Mouse (Mus musculus) MEL-GATA-1-ER (cell line): ENCODE results near the gene Frem1.

Experiments used
- DNase-seq: peaks from one replicate; pipeline ENCODE4 v3.0.0-alpha.2; 2012; ENCODE audit warnings: low read depth; ENCODE audit errors: extremely low read depth

Gene Frem1

DNA sequence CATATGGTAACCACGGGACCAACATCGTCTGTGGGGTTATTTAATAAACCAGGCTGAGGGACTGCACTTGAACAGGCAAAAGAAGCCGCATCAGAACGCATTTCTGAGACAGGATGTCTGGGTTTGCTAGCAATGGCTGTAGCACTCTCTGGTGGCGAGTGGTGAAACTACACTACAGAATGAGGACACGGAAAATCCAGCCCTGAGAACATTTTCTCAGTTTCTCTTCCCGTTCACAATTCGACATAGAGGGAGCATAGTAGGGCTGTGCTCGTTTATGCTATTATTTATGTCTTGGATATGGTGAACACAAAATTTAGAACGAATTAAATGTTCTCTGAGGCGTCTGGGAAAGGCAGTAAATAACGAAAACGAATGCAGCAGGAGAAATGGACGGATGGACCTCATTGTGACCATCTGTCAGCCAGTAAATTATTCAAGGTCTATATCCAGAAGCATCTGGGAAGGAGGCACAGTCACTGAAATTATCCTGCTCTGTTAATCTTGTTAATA lies 118.4 kb downstream of the Frem1 start:
- DNase-seq, result peak; percentile 22

- DNase-seq, result no peak
Observed at GRCm38 (mm10) chr4:82930079-82930478, 122.1 kb downstream of the Frem1 start.

- DNase-seq, result no peak
Observed at GRCm38 (mm10) chr4:82921962-82922361, 130.2 kb downstream of the Frem1 start.

DNA sequence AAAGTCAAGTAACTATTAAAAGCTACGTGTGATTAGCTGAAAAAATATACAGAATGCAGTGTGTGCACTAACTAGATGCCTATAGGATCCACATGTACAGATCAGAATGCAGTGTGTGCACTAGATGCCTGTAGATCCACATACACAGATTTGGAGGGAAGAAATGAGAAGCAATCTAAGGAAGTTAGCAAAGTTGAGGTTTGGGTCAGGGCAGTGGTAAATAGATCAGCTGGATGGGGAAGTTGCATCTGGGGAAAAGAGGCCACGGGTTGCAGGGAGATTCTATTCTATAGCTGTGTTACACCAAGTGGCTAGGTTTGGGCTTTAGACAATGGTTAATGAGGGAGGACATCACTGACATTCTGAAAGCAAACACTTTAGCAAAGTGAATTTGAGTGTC lies 133.5 kb downstream of the Frem1 start:
- no peak for DNase-seq

GRCm38 (mm10) chr4:82916678-82917050 lies 135.5 kb downstream of the Frem1 start:
- DNase-seq, result no peak

- DNase-seq, result no peak
Observed at GRCm38 (mm10) chr4:82916003-82916677, 136.0 kb downstream of the Frem1 start.

- no peak for DNase-seq
Observed at GRCm38 (mm10) chr4:82915576-82915975, 136.6 kb downstream of the Frem1 start.

DNA sequence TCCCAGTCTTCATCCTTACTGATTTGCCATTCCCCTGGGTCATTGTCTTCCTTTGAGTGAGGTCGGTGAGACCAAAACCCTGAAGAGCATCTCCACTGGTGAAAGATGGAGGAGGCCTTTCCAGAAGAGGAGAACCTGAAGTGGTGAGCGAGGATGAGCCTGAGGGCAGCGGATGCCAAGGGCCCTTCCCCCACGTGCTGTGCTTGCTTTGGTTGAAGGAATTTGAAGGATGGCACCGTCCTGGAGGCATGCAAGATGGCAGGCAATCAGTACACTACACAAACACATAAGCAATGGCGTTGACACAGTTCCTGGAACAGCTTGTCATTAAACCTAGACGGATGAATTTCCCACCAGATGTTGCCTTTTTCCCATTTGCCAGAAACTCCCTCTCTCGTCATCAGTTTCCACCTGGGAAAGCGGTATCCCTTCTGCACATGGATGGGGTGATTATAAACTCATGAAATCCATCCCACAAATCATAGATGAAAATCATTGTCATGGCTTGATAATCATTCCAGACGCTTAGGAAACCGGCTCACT lies 137.5 kb downstream of the Frem1 start:
- DNase-seq, result no peak

DNA sequence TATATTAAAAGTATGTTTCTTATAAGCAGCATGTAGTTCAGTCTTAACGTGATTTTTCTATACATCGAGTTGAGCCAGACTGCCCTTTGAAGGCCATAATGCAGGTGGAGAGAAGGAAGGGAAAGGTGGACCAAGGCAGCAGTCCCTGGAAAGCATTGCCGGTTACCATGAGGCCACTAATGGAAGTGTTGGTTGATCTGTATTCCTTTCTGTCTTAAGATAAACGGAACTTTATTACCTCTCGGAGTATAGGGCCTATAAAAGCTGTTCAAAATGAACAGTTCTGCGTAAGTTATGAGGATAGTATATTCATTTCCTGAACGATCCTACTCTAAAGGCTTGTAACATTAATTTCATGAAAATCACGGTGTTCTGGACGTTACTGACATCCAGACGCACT lies 156.9 kb downstream of the Frem1 start:
- no peak for DNase-seq

DNA sequence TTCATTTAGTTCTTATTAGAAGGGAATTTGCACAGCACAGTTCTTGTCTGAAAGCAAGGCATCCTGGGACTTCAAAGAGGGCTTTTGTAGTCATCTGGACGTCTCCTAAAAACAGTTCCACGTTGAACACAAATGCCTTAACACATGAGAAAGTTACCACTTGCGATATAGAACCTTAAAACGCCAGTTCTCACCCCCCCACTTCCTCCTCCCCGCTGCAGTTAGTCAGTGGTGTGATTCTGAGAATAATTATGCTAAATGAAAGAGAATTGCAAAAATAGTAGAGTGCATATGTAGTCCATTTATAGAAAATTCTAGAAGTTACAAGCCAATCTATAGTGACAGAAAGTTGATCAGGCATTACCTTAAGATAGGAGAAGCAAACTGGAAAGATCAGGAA lies 159.9 kb downstream of the Frem1 start:
- no peak for DNase-seq

- DNase-seq, result no peak
Observed at GRCm38 (mm10) chr4:82891566-82891965, 160.6 kb downstream of the Frem1 start.

DNA sequence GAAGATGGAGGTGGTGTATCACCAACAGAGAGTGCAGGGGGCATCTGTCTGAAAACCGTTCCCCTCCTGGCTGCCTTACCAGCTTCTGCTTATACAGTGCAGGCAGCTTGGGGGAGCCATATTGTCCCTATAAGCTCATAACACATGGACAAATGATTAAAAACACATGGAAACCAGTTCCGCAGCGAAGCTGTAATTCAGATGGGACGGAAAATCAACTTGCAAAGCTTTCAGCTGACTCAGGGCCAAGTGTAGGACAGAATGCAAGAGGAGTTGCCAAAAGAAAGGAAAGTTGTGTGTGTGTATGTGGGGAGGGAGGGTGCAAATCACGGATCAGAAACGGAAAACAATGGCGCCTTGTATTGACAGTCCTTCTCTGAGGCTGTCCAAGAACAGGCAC lies 161.1 kb downstream of the Frem1 start:
- DNase-seq, result no peak

- no peak for DNase-seq
Observed at GRCm38 (mm10) chr4:82890585-82890984, 161.6 kb downstream of the Frem1 start.

DNA sequence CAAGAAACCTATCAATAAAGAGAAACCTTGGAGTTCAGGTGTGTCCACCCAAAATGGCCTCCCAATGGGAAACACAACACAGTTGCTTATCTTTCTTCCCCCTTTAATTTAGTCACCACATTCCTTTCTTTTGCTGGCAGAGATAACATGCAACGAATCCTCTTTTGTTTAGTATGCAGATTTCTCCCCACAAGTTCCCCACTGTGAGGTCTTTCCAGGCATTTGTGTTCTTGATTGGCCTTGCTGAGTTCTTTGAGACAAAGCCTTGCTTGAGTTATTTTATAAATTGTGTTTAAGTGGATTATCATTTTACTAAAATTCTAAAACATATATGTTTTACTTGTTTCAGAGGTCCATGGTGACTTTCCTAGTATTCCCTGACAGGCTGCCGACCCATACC lies 166.0 kb downstream of the Frem1 start:
- DNase-seq, result no peak

GRCm38 (mm10) chr4:82885535-82885913 lies 166.6 kb downstream of the Frem1 start:
- DNase-seq, result no peak

DNA sequence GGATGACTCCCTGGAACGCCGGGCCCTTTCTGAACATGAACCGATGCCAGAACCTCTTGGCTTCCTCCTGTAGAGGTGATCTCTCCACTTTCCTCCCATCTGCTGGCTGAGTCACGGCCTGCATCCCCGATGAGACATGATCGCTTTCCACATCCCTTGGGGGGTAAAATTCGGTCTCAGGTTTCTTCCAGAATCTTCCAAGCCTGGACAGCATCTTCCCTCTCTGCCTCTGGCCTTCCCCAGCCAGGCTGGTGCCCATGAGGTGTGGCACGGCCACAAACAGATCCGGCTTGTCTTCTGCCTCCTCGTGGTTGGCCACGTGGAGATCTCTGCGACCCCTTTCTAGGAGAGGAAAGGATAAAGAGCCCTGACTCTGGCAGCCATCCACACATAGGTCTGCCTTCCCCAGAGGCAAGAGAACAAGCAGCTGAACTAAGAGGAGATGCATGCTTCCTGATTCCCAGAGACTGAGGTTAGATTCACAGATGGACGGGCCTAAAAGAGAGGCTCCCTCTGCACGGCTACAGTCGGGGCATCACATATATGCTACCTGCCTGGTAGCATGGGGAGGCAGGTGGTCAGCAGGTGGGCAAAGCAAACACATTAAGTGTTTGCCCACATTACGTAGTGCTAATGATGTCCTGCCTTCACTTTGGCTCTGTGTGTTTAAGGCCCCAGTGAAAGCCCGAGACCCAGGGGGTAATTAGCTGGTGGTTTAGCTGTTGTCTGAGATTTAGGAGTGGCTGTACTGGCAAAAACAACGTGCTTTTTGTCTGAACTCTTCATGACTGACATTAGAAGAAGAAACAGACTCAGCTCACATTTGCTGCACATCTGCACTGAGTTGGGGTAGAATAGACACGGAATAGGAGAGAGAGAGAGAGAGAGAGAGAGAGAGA lies 167.3 kb downstream of the Frem1 start, which contains the start of gene Cer1:
Gene Cer1 (minus strand): TSS at position 513 of the 899 bp plus-strand sequence.
- DNase-seq, result no peak

- no peak for DNase-seq
Observed at GRCm38 (mm10) chr4:82882500-82882899, 169.6 kb downstream of the Frem1 start.

DNA sequence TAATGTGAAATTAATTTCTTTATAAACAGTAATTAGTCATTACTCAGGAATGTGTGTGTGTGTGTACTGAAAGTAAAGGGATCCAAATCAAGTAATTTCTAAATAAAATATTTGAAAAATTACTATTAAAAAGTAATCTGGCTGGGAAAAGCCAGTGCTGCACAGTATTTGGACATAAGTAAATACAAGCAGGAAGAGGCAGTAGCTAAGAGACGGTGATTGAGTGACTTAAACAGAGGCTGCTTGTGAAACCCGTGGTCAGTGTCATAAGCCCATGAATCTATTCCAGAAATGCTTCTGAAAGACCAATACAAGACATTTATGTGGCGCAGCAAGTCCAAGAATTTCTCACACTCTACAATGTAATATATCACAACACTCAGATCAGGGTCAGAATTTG lies 170.8 kb downstream of the Frem1 start:
- DNase-seq, result no peak

DNA sequence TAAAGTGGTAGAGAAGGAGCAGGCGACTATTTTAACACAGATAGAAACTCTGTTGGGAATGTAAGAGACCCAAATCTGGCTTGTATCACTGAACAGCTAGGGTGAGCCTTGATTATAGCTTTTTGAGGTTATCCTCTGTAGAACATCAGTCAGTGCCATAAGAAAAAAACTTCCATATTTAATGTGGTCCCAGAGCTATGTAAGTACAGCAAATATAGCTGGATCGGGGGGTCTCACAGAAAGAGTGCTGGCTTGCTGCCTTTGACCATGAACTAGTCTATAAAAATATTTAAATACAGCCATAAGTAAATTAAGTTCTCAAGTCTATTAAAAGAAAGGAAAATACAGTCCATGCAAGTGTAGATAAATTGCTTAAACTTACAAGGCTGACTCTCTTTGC lies 171.9 kb downstream of the Frem1 start:
- no peak for DNase-seq

GRCm38 (mm10) chr4:82879152-82879551 lies 173.0 kb downstream of the Frem1 start:
- no peak for DNase-seq

GRCm38 (mm10) chr4:82876656-82877055 lies 175.5 kb downstream of the Frem1 start:
- DNase-seq, result no peak

DNA sequence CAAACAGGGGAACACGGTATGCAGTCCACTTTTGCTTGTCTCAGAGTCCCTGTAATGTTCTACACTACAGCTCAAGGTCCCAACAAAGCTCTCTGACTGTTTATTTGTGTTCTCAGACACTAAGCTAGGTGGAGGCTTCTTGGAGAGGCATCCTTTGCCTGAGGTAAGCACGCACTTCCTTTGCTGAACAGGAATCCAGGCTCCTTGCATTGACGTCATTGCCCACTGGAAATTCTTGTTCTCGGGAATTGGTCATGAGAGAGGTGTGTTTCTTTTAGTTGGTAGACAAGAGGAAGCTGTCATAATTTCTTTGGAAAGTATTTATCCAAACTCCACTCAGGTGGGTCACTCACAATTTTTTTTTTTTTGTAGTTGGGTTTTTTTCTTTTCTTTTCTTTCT lies 176.6 kb downstream of the Frem1 start:
- no peak for DNase-seq
